Mouse (Mus musculus) midbrain, embryonic 16.5 days (tissue): ENCODE measurements around the gene 9030025P20Rik. TPM values are rescaled to one million over a fixed set of nuclear protein-coding genes. Genes with fewer than 3 reads are reported as not detected.
"Not testable (repeated sequence)": the region's sequence is repeated elsewhere in the genome, so short reads cannot be mapped to it uniquely, and the experiment has no call there.

Experiments
- ATAC-seq: fragments of 200-750 bp; cut with Nextera tagmentation; 2 replicates; pipeline ENCODE4 v1.8.0; 2017; ENCODE audit warnings: moderate TSS enrichment
- H3K27ac ChIP-seq: fragments of 300-500 bp; sonication (generic); 2 replicates; pipeline ENCODE4 v1.5.1; 2014; ENCODE audit warnings: mild to moderate bottlenecking, low read length, mixed read lengths
- H3K27me3 ChIP-seq: fragments of 300-500 bp; sonication (generic); 2 replicates; pipeline ENCODE4 v1.6.1; 2014; ENCODE audit warnings: low read depth, low read length, mixed read lengths; ENCODE audit not compliant: control insufficient read depth, insufficient read depth
- H3K36me3 ChIP-seq: fragments of 300-500 bp; sonication (generic); 2 replicates; pipeline ENCODE4 v1.6.1; 2014; ENCODE audit warnings: mild to moderate bottlenecking, low read length, moderate library complexity, mixed read lengths; ENCODE audit not compliant: control insufficient read depth, insufficient read depth
- H3K4me1 ChIP-seq: fragments of 300-500 bp; sonication (generic); 2 replicates; pipeline ENCODE4 v1.6.1; 2014; ENCODE audit warnings: mild to moderate bottlenecking, low read length, mixed read lengths; ENCODE audit not compliant: control insufficient read depth, insufficient read depth
- H3K4me2 ChIP-seq: fragments of 300-500 bp; sonication (generic); 2 replicates; pipeline ENCODE4 v1.6.1; 2014; ENCODE audit warnings: mild to moderate bottlenecking, low read length, mixed read lengths
- H3K4me3 ChIP-seq: fragments of 300-500 bp; sonication (generic); 2 replicates; pipeline ENCODE4 v1.5.1; 2014; ENCODE audit warnings: low read depth, mild to moderate bottlenecking, low read length, moderate library complexity, mixed read lengths
- H3K9ac ChIP-seq: fragments of 300-500 bp; sonication (generic); 2 replicates; pipeline ENCODE4 v1.6.1; 2014; ENCODE audit warnings: low read depth, low read length, mixed read lengths
- H3K9me3 ChIP-seq: fragments of 300-500 bp; sonication (generic); replicated peaks from 2 replicates; pipeline ENCODE4 v1.6.1; 2014; ENCODE audit warnings: mild to moderate bottlenecking, low read length, mixed read lengths; ENCODE audit not compliant: control insufficient read depth, poor library complexity, severe bottlenecking
- WGBS: fragments of 180-500 bp; shearing (Covaris S2); extraction: QIAGEN DNeasy Blood & Tissue Kit; methylation state at CpG from one replicate; pipeline ENCODE4 v1.1.7; 2014; 5-methylcytosine and 5-hydroxymethylcytosine counted together
- polyA plus RNA-seq: library from polyadenylated mRNA; unstranded; fragments of >200 nt; fragmentation: Nextera tagmentation; extraction: Ambion mirVana; gene quantifications from 2 replicates; pipeline ENCODE4 v1.2.1, GENCODE M21; 2015

9030025P20Rik gene
- polyA plus RNA-seq, 1 experiment from 2014 or later = 8.6 TPM

GRCm38 (mm10) chr17:14961557-14962154, 16.6 kb upstream of the 9030025P20Rik start:
- WGBS = no CpG with 5 or more reads among the region's 44 CpGs
- not testable (repeated sequence) for H3K9ac ChIP-seq, H3K4me2 ChIP-seq, H3K27ac ChIP-seq, H3K9me3 ChIP-seq, H3K27me3 ChIP-seq, H3K36me3 ChIP-seq, H3K4me3 ChIP-seq
- ATAC-seq = peak; percentile 92
- H3K4me1 ChIP-seq = peaks cover 14% of the 10 kb centered on the region

- H3K4me2 ChIP-seq, H3K9me3 ChIP-seq, ATAC-seq, H3K27me3 ChIP-seq, H3K4me3 ChIP-seq, H3K36me3 ChIP-seq, H3K4me1 ChIP-seq, H3K9ac ChIP-seq, H3K27ac ChIP-seq: not testable (repeated sequence)
- WGBS = no CpG with 5 or more reads among the region's 6 CpGs
These were observed 9.8 kb upstream of the 9030025P20Rik start for GRCm38 (mm10) chr17:14968373-14968913.

GRCm38 (mm10) chr17:14977718-14978361, 428 bp upstream of the 9030025P20Rik start:
- 4% methylated on average over 4 of the region's 7 CpGs for WGBS
- not testable (repeated sequence) for H3K27me3 ChIP-seq, H3K27ac ChIP-seq, H3K9ac ChIP-seq, H3K4me1 ChIP-seq, H3K9me3 ChIP-seq, H3K4me3 ChIP-seq, H3K4me2 ChIP-seq, H3K36me3 ChIP-seq
- ATAC-seq = peak; percentile 10; the same call in 1 of the 2 replicates

- H3K36me3 ChIP-seq, H3K9ac ChIP-seq, H3K4me3 ChIP-seq, ATAC-seq, H3K4me1 ChIP-seq, H3K27me3 ChIP-seq, H3K9me3 ChIP-seq, H3K4me2 ChIP-seq, H3K27ac ChIP-seq: not testable (repeated sequence)
- no CpG with 5 or more reads among the region's 5 CpGs for WGBS
These were observed 11.9 kb downstream of the 9030025P20Rik start for GRCm38 (mm10) chr17:14990116-14990702.

- not testable (repeated sequence) for H3K36me3 ChIP-seq, H3K27ac ChIP-seq, H3K4me1 ChIP-seq, H3K4me3 ChIP-seq, H3K9me3 ChIP-seq, H3K9ac ChIP-seq, H3K27me3 ChIP-seq, H3K4me2 ChIP-seq
- ATAC-seq = peak; percentile 84
- WGBS = no CpG with 5 or more reads among the region's 98 CpGs
These were observed 14.4 kb downstream of the 9030025P20Rik start for GRCm38 (mm10) chr17:14992522-14993138.

GRCm38 (mm10) chr17:14993139-14993832, 15.0 kb downstream of the 9030025P20Rik start:
- H3K27ac ChIP-seq, H3K4me3 ChIP-seq, H3K27me3 ChIP-seq, H3K9ac ChIP-seq, H3K9me3 ChIP-seq, H3K4me2 ChIP-seq, H3K36me3 ChIP-seq, H3K4me1 ChIP-seq: not testable (repeated sequence)
- no CpG with 5 or more reads among the region's 47 CpGs for WGBS
- ATAC-seq = peak; percentile 93

- ATAC-seq, H3K4me2 ChIP-seq, H3K4me3 ChIP-seq, H3K4me1 ChIP-seq, H3K9me3 ChIP-seq, H3K36me3 ChIP-seq, H3K27me3 ChIP-seq, H3K27ac ChIP-seq, H3K9ac ChIP-seq: not testable (repeated sequence)
- no CpG with 5 or more reads among the region's 5 CpGs for WGBS
These were observed 15.9 kb downstream of the 9030025P20Rik start for GRCm38 (mm10) chr17:14994140-14994539.

- H3K4me1 ChIP-seq, H3K4me2 ChIP-seq, H3K4me3 ChIP-seq, H3K27ac ChIP-seq, H3K9ac ChIP-seq, ATAC-seq, H3K27me3 ChIP-seq, H3K36me3 ChIP-seq, H3K9me3 ChIP-seq: not testable (repeated sequence)
- WGBS = no CpG with 5 or more reads among the region's 4 CpGs
These were observed 21.8 kb downstream of the 9030025P20Rik start for GRCm38 (mm10) chr17:15000047-15000446.
